Mouse (Mus musculus) MEL (cell line): ENCODE results near the gene Plekhg2. TPM values are rescaled to one million over a fixed set of nuclear protein-coding genes. Genes with fewer than 3 reads are reported as not detected.

Experiments used
- DNase-seq: peaks from one replicate; pipeline ENCODE4 v3.0.0; 2011; ENCODE audit warnings: low read depth, low spot score
- H3K27ac ChIP-seq: 2 replicates; pipeline ENCODE4 v1.5.1; 2012; ENCODE audit warnings: low read depth, mild to moderate bottlenecking, control low read depth, low read length, moderate library complexity; ENCODE audit not compliant: control insufficient read depth
- H3K27me3 ChIP-seq, 2 experiments: fragments of 150-350 bp in 1 of 2; sonication (generic) in 1 of 2; 2 replicates each; pipeline ENCODE4 v1.6.1; 2012; ENCODE audit warnings: low read length in 2 of 2, mild to moderate bottlenecking in 2 of 2, improper control_type of control experiment in 1 of 2, moderate library complexity in 1 of 2; ENCODE audit not compliant: insufficient read depth in 2 of 2, control insufficient read depth in 1 of 2
- H3K36me3 ChIP-seq, 2 experiments: 2 replicates each; pipeline ENCODE4 v1.6.1; 2012 to 2014; ENCODE audit warnings: low read length in 2 of 2, improper control_type of control experiment in 1 of 2, inconsistent platforms in 1 of 2, mild to moderate bottlenecking in 1 of 2; ENCODE audit not compliant: insufficient read depth in 2 of 2, control insufficient read depth in 1 of 2
- H3K4me1 ChIP-seq, 2 experiments: fragments of 150-350 bp in 1 of 2; sonication (generic) in 1 of 2; 2 replicates each; pipeline ENCODE4 v1.6.1; 2012; ENCODE audit warnings: low read length in 2 of 2, improper control_type of control experiment in 1 of 2, mild to moderate bottlenecking in 1 of 2; ENCODE audit not compliant: insufficient read depth in 2 of 2, control insufficient read depth in 1 of 2
- H3K4me3 ChIP-seq, 2 experiments: fragments of 150-350 bp in 1 of 2; sonication (generic) in 1 of 2; 2 replicates each; pipeline ENCODE4 v1.5.1; 2012; ENCODE audit warnings: low read depth in 2 of 2, low read length in 2 of 2, mild to moderate bottlenecking in 2 of 2, moderate library complexity in 2 of 2, control low read depth in 1 of 2, improper control_type of control experiment in 1 of 2; ENCODE audit not compliant: control insufficient read depth in 1 of 2, insufficient read depth in 1 of 2
- H3K79me2 ChIP-seq: 2 replicates; pipeline ENCODE4 v1.6.1; 2012; ENCODE audit warnings: mild to moderate bottlenecking, low read length, moderate library complexity; ENCODE audit not compliant: control insufficient read depth, poor library complexity, insufficient read depth
- H3K9ac ChIP-seq: 2 replicates; pipeline ENCODE4 v1.6.1; 2012; ENCODE audit warnings: low read depth, mild to moderate bottlenecking, control low read depth, low read length, moderate library complexity; ENCODE audit not compliant: control insufficient read depth, poor library complexity, severe bottlenecking
- H3K9me3 ChIP-seq: fragments of 150-350 bp; sonication (generic); replicated peaks from 2 replicates; pipeline ENCODE4 v1.6.1; 2012; ENCODE audit warnings: mild to moderate bottlenecking, low read length, improper control_type of control experiment, moderate library complexity; ENCODE audit not compliant: insufficient read depth
- BHLHE40 ChIP-seq: IDR thresholded peaks from 2 replicates; pipeline ENCODE4 v1.6.1; 2012; ENCODE audit warnings: low read depth, mild to moderate bottlenecking, inconsistent platforms, low read length, improper control_type of control experiment, borderline replicate concordance
- CHD1 ChIP-seq: IDR thresholded peaks from 2 replicates; pipeline ENCODE4 v1.6.1; 2012; ENCODE audit warnings: low read depth, mild to moderate bottlenecking, inconsistent platforms, low read length, improper control_type of control experiment
- CTCF ChIP-seq, 3 experiments: IDR thresholded peaks in 2 of 3; conservative IDR thresholded peaks in 1 of 3; 2 replicates each; pipeline ENCODE4 v1.5.1; 2011 to 2012; ENCODE audit warnings: low read length in 3 of 3, low read depth in 2 of 3, mild to moderate bottlenecking in 2 of 3, improper control_type of control experiment in 1 of 3, inconsistent platforms in 1 of 3, mixed read lengths in 1 of 3, moderate library complexity in 1 of 3; ENCODE audit not compliant: control insufficient read depth in 1 of 3, insufficient read depth in 1 of 3, poor library complexity in 1 of 3, severe bottlenecking in 1 of 3
- E2F4 ChIP-seq: IDR thresholded peaks from 2 replicates; pipeline ENCODE4 v1.6.1; 2011; ENCODE audit warnings: low read depth, low read length, improper control_type of control experiment, borderline replicate concordance
- ETS1 ChIP-seq: IDR thresholded peaks from 2 replicates; pipeline ENCODE4 v1.6.1; 2012; ENCODE audit warnings: low read depth, mild to moderate bottlenecking, inconsistent platforms, low read length, improper control_type of control experiment, moderate library complexity
- HCFC1 ChIP-seq: IDR thresholded peaks from 2 replicates; pipeline ENCODE4 v1.6.1; 2012; ENCODE audit warnings: low read depth, mild to moderate bottlenecking, inconsistent platforms, low read length, improper control_type of control experiment, moderate library complexity
- KAT2A ChIP-seq: conservative IDR thresholded peaks from 2 replicates; pipeline ENCODE4 v1.6.1; 2012; ENCODE audit warnings: low read depth, low read length, improper control_type of control experiment, inconsistent platforms
- MAX ChIP-seq: IDR thresholded peaks from 2 replicates; pipeline ENCODE4 v1.6.1; 2011; ENCODE audit warnings: low read length, improper control_type of control experiment
- MAZ ChIP-seq: IDR thresholded peaks from 2 replicates; pipeline ENCODE4 v1.6.1; 2012; ENCODE audit warnings: low read depth, mild to moderate bottlenecking, inconsistent platforms, low read length, improper control_type of control experiment
- MEF2A ChIP-seq: IDR thresholded peaks from 2 replicates; pipeline ENCODE4 v1.6.1; 2014; ENCODE audit warnings: low read depth, mild to moderate bottlenecking, inconsistent platforms, low read length, improper control_type of control experiment; ENCODE audit not compliant: poor library complexity, insufficient replicate concordance, severe bottlenecking; ENCODE audit errors: extremely low read depth
- MYC ChIP-seq: IDR thresholded peaks from 2 replicates; pipeline ENCODE4 v1.6.1; 2011; ENCODE audit warnings: low read depth, mild to moderate bottlenecking, low read length, improper control_type of control experiment, moderate library complexity
- NRF1 ChIP-seq: IDR thresholded peaks from 2 replicates; pipeline ENCODE4 v1.6.1; 2014; ENCODE audit warnings: low read depth, mild to moderate bottlenecking, inconsistent platforms, low read length, improper control_type of control experiment, moderate library complexity; ENCODE audit not compliant: poor library complexity, insufficient read depth, severe bottlenecking
- POLR2A ChIP-seq, 2 experiments: IDR thresholded peaks; 2 replicates each; pipeline ENCODE4 v1.6.1; 2011 to 2012; ENCODE audit warnings: low read length in 2 of 2, mild to moderate bottlenecking in 2 of 2, control low read depth in 1 of 2, improper control_type of control experiment in 1 of 2, low read depth in 1 of 2, moderate library complexity in 1 of 2; ENCODE audit not compliant: control insufficient read depth in 1 of 2, insufficient read depth in 1 of 2, poor library complexity in 1 of 2
- POLR2AphosphoS5 ChIP-seq: IDR thresholded peaks from 2 replicates; pipeline ENCODE4 v1.6.1; 2012; ENCODE audit warnings: low read depth, borderline replicate concordance, mild to moderate bottlenecking, inconsistent platforms, low read length, moderate library complexity, mixed read lengths
- RAD21 ChIP-seq: IDR thresholded peaks from 2 replicates; pipeline ENCODE4 v1.6.1; 2011; ENCODE audit warnings: mild to moderate bottlenecking, low read depth, low read length, improper control_type of control experiment
- TAL1 ChIP-seq: IDR thresholded peaks from 2 replicates; pipeline ENCODE4 v1.6.1; 2012; ENCODE audit warnings: mild to moderate bottlenecking, inconsistent platforms, low read length, moderate library complexity, mixed read lengths
- TCF12 ChIP-seq: IDR thresholded peaks from 2 replicates; pipeline ENCODE4 v1.6.1; 2014; ENCODE audit warnings: low read depth, mild to moderate bottlenecking, inconsistent platforms, low read length, improper control_type of control experiment, moderate library complexity
- UBTF ChIP-seq: IDR thresholded peaks from 2 replicates; pipeline ENCODE4 v1.6.1; 2012; ENCODE audit warnings: low read depth, mild to moderate bottlenecking, inconsistent platforms, low read length, improper control_type of control experiment, moderate library complexity, borderline replicate concordance; ENCODE audit not compliant: insufficient read depth
- USF1 ChIP-seq: IDR thresholded peaks from 2 replicates; pipeline ENCODE4 v1.6.1; 2014; ENCODE audit warnings: low read depth, mild to moderate bottlenecking, inconsistent platforms, low read length, improper control_type of control experiment, moderate library complexity
- USF2 ChIP-seq, 2 experiments: IDR thresholded peaks; 2 replicates each; pipeline ENCODE4 v1.6.1; 2011 to 2012; ENCODE audit warnings: improper control_type of control experiment in 2 of 2, low read length in 2 of 2, borderline replicate concordance in 1 of 2, inconsistent platforms in 1 of 2, low read depth in 1 of 2, mild to moderate bottlenecking in 1 of 2; ENCODE audit not compliant: insufficient read depth in 1 of 2
- ZMIZ1 ChIP-seq: IDR thresholded peaks from 2 replicates; pipeline ENCODE4 v1.6.1; 2012; ENCODE audit warnings: low read depth, mild to moderate bottlenecking, inconsistent platforms, low read length, improper control_type of control experiment, moderate library complexity
- ZNF384 ChIP-seq: IDR thresholded peaks from 2 replicates; pipeline ENCODE4 v1.6.1; 2012; ENCODE audit warnings: low read depth, mild to moderate bottlenecking, inconsistent platforms, low read length, improper control_type of control experiment
- polyA plus RNA-seq, 2 experiments: library from polyadenylated mRNA; stranded (reverse) in 1 of 2; unstranded in 1 of 2; fragments of >175 nt in 1 of 2; fragments of >200 nt in 1 of 2; gene quantifications; 2 replicates each; pipeline versions ENCODE4 v1.2.1 to v1.2.4; 2012; ENCODE audit warnings: low replicate concordance in 2 of 2, low read depth in 1 of 2; ENCODE audit not compliant: insufficient read length in 2 of 2, insufficient read depth in 1 of 2, missing spikeins in 1 of 2
- total RNA-seq: library from RNA; depleted of rRNA; stranded (reverse); fragments of 300-350 nt; gene quantifications from 2 replicates; pipeline ENCODE4 v1.2.3, GENCODE M21; 2012

Plekhg2 gene
- total and polyA plus RNA-seq, 3 experiments = 1.1 to 9.2 TPM; not detected in 1

DNA sequence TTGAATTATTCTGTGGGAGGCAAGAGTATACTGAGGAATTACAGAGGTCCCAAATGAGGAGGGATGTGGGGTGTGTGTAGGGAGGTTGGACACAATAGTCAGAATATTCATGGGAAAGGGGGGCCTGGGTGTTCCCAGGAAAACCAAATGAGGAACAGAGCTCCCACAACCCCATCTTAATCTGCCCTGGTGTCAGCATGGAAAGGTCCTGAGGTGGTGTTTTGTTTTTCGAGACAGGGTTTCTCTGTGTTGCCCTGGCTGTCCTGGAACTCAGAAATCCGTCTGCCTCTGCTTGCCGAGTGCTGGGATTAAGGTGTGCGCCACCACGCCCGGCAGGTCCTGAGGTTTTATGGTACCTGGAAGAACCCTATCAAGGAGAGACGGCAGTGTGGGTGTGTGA is 14.0 kb downstream of the Plekhg2 start:
- Histone ChIP-seq H3K9ac (no peak overlapping the region), H3K9me3 (no peaks in the 10 kb centered on the region), H3K79me2 (no peaks in the 10 kb centered on the region), H3K36me3 (peaks cover 0 to 1% of the 10 kb centered on the region in 2 experiments; a peak in 2 of 4 replicates), H3K4me3 (no peak overlapping the region), H3K27ac (no peak overlapping the region), H3K27me3 (no peaks in the 10 kb centered on the region), H3K4me1 (peaks cover 0 to 6% of the 10 kb centered on the region in 2 experiments; a peak in 1 of 4 replicates)
- DNase-seq = no peak
- TF ChIP-seq USF1 = no peak
- no peak for TF ChIP-seq ZMIZ1
- TF ChIP-seq TCF12 = no peak
- no peak for TF ChIP-seq POLR2AphosphoS5
- TF ChIP-seq BHLHE40 = no peak
- no peak for TF ChIP-seq ETS1

DNA sequence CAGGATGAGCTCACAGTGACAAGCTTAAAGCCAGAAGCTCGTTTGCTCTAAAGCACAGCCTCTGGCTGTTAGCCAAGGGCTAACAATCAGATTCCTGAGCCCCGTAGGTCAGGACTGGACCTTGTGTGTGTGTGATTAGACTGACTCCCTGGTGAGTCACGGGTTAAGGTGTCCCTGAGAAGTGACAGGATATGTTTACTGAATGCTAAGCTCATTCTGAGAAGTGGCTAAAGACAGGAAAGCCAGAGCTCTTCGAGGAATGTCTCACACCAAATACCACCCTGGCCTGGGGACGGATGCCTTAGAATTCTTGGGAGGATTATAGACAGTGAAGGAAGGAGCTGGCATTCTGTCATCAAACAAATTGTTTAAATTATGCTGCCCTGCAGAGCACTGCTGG is 14.4 kb downstream of the Plekhg2 start:
- H3K27me3 ChIP-seq = no peaks in the 10 kb centered on the region
- H3K27ac ChIP-seq = no peak overlapping the region
- TF ChIP-seq ETS1 (no peak), BHLHE40 (no peak), MAZ (no peak), ZNF384 (no peak), POLR2AphosphoS5 (no peak)
- H3K4me3 ChIP-seq = no peak overlapping the region
- no peak for DNase-seq
- peaks cover 0 to 8% of the 10 kb centered on the region in 2 experiments; a peak in 1 of 4 replicates for H3K4me1 ChIP-seq
- H3K9me3 ChIP-seq = no peaks in the 10 kb centered on the region
- H3K36me3 ChIP-seq = peaks cover 2 to 5% of the 10 kb centered on the region in 2 experiments
- no peaks in the 10 kb centered on the region for H3K79me2 ChIP-seq
- no peak overlapping the region for H3K9ac ChIP-seq

DNA sequence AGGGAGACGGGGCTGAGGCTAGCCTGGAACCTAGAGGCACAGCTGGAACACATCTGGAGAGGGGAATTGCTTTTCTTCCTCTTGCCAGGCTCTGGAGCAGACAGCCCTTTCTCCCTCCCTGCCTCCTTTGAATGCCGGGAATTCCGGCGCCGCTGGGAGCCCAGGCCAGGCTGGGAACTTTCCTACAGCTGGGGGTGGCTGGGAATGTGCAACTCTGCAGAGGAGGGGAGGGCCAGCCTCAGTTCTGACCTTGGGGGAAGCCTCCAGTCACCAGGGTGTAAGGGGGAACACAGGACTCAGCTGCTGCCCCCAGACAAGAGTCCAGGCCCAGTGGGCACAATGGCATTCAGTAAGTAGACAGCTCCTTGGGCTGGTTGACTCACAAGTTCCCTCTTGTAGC is 15.4 kb downstream of the Plekhg2 start:
- Histone ChIP-seq H3K9ac (no peak overlapping the region), H3K36me3 (peaks cover 6 to 14% of the 10 kb centered on the region in 2 experiments), H3K79me2 (peaks cover 3% of the 10 kb centered on the region), H3K27me3 (no peaks in the 10 kb centered on the region), H3K27ac (no peak overlapping the region), H3K4me1 (peaks cover 0 to 12% of the 10 kb centered on the region in 2 experiments; a peak in 2 of 4 replicates), H3K9me3 (no peaks in the 10 kb centered on the region), H3K4me3 (no peak overlapping the region)
- TF ChIP-seq USF1 = no peak
- TF ChIP-seq TAL1 = no peak
- no peak for TF ChIP-seq E2F4
- no peak for TF ChIP-seq ETS1
- TF ChIP-seq CTCF (IDR thresholded peaks at IDR 0.05 in 2 of 3, conservative IDR thresholded peaks at IDR 0.05 in 1 of 3; ENCODE audit: control insufficient read depth in 1 of 3, insufficient read depth in 1 of 3, low read depth in 2 of 3, low read length in 3 of 3, poor library complexity in 1 of 3, severe bottlenecking in 1 of 3) = no peak
- TF ChIP-seq MYC = no peak
- no peak for TF ChIP-seq HCFC1
- TF ChIP-seq ZNF384 = no peak
- no peak for TF ChIP-seq BHLHE40
- no peak for TF ChIP-seq NRF1
- TF ChIP-seq CHD1 = no peak
- TF ChIP-seq MAX = no peak
- TF ChIP-seq ZMIZ1 = no peak
- TF ChIP-seq MEF2A = no peak
- no peak for TF ChIP-seq UBTF
- no peak for TF ChIP-seq POLR2A (IDR thresholded peaks at IDR 0.05; ENCODE audit: control insufficient read depth in 1 of 2, insufficient read depth in 1 of 2, low read depth in 1 of 2, low read length in 2 of 2, poor library complexity in 1 of 2)
- no peak for TF ChIP-seq USF2 (IDR thresholded peaks at IDR 0.05; ENCODE audit: borderline replicate concordance in 1 of 2, insufficient read depth in 1 of 2, low read depth in 1 of 2, low read length in 2 of 2)
- no peak for TF ChIP-seq KAT2A
- TF ChIP-seq TCF12 = no peak
- TF ChIP-seq RAD21 = no peak
- no peak for DNase-seq
